Mouse (Mus musculus) bone marrow, adult 2 months (tissue): ENCODE data around the gene AL732309.1.

ENCODE experiments used
- CTCF ChIP-seq: fragments of 200-500 bp; IDR thresholded peaks from 2 replicates; pipeline ENCODE4 v1.5.1; 2011; ENCODE audit warnings: low read length, control low read depth; ENCODE audit not compliant: control insufficient read depth, insufficient read depth
- POLR2A ChIP-seq: fragments of 200-500 bp; IDR thresholded peaks from 2 replicates; pipeline ENCODE4 v1.6.1; 2011; ENCODE audit warnings: low read depth, mild to moderate bottlenecking, control low read depth, low read length, borderline replicate concordance; ENCODE audit not compliant: control insufficient read depth

- TF ChIP-seq CTCF: no peak
- no peak for TF ChIP-seq POLR2A
Observed at GRCm38 (mm10) chr2:25244144-25244543, 2.5 kb downstream of the AL732309.1 start.
